Mouse (Mus musculus) right cerebral cortex, adult 2 months (tissue): ENCODE measurements around the gene Rtn4r.
A peak's percentile ranks its signal among the peaks of the same experiment; 100 is the strongest.
"Not testable (repeated sequence)": the region's sequence is repeated elsewhere in the genome, so short reads cannot be mapped to it uniquely, and the experiment has no call there.

Experiments
- DNase-seq, 2 experiments: peaks; one replicate each; pipeline ENCODE4 v3.0.0; 2021 to 2022; ENCODE audit warnings: low spot score in 2 of 2

Rtn4r gene

GRCm38 (mm10) chr16:18194208-18194985 lies 67.0 kb downstream of the Rtn4r start:
- DNase-seq = no peak

GRCm38 (mm10) chr16:18195068-18195467 lies 67.6 kb downstream of the Rtn4r start:
- DNase-seq = peak; percentile 81 to 86

GRCm38 (mm10) chr16:18195561-18195960 lies 68.1 kb downstream of the Rtn4r start:
- not testable (repeated sequence) for DNase-seq

GRCm38 (mm10) chr16:18197881-18198280 lies 70.4 kb downstream of the Rtn4r start:
- no peak for DNase-seq

- DNase-seq = no peak
These were observed 71.1 kb downstream of the Rtn4r start for GRCm38 (mm10) chr16:18198365-18199098.

GRCm38 (mm10) chr16:18200062-18200461 lies 72.6 kb downstream of the Rtn4r start:
- DNase-seq = no peak

- DNase-seq = no peak
These were observed 74.2 kb downstream of the Rtn4r start for GRCm38 (mm10) chr16:18201620-18202019.
